Mouse (Mus musculus) right cerebral cortex, postnatal 10 days (tissue): Measurements from ENCODE around the gene Rarg.
A peak's percentile ranks its signal among the peaks of the same experiment; 100 is the strongest.

Source experiments
- DNase-seq, 2 experiments: peaks; one replicate each; pipeline ENCODE4 v3.0.0; 2021; ENCODE audit warnings: low spot score in 2 of 2

Gene Rarg

GRCm38 (mm10) chr15:102257202-102258075 is at the start of gene Rarg:
TSS of gene Rarg (minus strand) at chr15:102257517.
- DNase-seq: no peak

DNA sequence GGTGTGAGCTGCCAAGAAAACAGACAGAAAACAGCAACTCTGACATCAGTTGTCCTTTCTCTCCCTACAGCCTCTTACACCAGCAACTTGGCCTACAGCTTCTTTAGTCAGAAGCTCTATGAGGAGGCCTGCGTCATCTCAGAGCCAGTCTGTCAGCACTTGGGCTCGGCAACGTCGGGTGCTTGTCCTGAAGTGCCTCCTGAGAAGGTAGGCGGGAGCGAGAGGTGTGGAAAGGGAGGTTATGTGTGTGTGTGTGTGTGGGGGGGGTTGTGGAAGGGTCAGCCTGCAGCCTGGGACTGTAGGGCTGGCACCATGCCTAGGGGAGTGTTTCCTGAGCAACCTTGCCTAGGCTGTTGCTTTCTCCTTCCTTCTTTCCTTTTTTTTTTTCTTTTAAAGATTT is 45.2 kb upstream of the Rarg start:
- DNase-seq: no peak

GRCm38 (mm10) chr15:102296368-102297006 is 39.2 kb upstream of the Rarg start:
- no peak for DNase-seq

GRCm38 (mm10) chr15:102295633-102296367 is 38.5 kb upstream of the Rarg start, which contains the start of gene Espl1:
TSS of gene Espl1 (plus strand) at chr15:102296266.
- peak; percentile 96 to 97 for DNase-seq

- DNase-seq: peak in 1 of 2 experiments; percentile 56
Measured at GRCm38 (mm10) chr15:102287395-102287794, 30.1 kb upstream of the Rarg start.

GRCm38 (mm10) chr15:102283648-102284047 is 26.3 kb upstream of the Rarg start:
- no peak for DNase-seq

- no peak for DNase-seq
Measured at GRCm38 (mm10) chr15:102282463-102283292, 25.4 kb upstream of the Rarg start.

DNA sequence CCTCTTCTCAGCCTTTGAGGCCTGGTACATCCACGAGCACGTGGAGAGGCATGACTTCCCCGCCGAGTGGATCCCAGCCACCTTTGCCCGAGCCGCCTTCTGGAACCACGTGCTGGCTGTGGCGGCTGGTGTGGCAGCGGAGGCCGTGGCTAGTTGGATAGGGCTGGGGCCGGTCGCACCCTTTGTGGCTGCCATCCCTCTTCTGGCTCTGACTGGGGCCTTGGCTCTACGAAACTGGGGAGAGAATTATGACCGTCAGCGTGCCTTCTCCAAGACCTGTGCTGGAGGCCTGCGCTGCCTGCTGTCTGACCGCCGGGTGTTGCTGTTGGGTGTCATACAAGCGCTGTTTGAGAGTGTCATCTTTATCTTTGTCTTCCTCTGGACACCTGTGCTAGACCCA is 23.3 kb upstream of the Rarg start:
- no peak for DNase-seq

DNA sequence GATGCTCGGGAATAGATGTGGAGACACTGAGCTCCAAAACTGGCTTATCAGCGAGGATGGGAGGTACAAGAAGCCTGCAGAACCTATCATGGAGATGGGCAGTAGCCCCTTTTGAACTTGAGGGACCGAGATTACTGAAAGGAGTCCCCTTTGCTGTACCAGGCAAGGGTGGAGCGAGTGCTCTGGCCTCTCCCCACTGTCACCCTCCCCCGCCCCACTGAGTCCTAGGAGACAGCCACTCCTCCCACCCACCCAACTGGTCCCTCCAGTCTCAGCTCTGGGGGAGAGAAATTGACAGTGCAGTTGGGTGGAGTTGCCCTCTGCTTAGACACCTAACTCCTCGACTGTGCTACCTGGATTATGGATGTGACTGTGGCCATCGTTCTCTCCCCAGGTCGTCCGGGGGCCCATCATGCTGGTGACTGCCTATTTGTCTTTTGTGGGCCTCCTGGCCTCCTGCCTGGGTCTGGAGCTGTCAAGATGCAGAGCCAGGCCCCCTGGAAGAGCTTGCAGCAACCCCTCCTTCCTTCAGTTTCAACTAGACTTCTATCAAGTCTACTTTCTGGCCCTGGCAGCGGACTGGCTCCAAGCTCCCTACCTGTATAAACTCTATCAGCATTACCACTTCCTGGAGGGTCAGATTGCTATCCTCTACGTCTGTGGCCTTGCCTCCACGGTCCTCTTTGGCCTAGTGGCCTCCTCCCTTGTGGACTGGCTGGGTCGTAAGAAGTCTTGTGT is 22.6 kb upstream of the Rarg start:
- peak in 1 of 2 experiments; percentile 33 for DNase-seq

DNA sequence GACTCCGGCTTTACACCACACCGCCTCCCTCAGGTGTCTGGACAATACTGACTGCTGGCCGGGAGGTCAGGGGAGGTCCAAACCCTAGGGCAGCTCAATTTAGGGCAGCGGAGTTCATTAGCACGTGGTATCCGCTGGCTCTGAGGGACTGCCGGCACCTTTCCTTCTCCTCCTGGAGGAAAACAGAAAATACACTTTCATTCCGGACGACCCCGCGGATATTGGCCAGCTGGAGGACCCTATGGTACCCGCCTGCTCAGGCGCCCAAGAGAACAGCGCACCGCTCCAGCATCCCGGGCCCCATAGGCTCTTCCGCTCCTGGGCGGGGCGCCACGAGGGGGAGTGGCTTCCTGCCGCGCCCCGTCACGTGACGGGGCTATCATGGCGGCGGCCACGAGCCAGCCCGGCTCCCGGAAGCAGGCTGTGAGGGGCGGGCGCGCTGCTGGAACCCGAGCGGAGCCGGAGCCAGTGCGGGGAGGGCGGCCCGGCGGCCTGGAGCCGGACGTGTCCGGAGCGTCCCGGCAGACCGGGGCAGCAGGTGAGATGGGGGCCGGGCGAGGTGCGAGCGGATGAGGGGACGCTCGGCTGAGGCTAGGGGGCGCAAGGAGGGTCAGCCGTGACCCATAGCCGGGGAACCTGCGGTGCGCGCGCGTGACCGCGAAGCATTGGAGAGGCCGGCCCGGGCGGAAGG is 21.9 kb upstream of the Rarg start, which contains the start of gene Mfsd5:
Gene Mfsd5, plus strand, starts transcription at position 363 of the 691 bp plus-strand sequence.
- peak; percentile 90 to 93 for DNase-seq

DNA sequence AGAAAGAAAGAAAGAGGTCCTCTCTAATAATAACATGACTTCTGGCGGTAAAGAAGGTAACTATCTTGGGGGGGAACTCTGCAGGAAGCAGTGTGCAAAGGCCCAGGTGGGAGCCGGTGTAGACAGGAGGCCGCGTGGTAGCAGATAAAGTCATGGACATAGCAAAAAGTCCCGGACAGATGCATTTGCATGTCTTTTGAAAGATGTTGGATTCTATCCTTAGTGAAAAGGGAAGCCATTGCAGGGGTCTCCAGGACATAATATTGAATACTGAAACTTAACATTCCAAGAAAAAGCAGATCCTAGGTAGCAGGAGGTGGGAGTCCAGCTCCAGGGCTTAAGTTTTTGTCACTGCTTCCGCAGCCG is 21.4 kb upstream of the Rarg start:
- DNase-seq: no peak

- no peak for DNase-seq
Measured at GRCm38 (mm10) chr15:102273982-102274716, 16.8 kb upstream of the Rarg start.

DNA sequence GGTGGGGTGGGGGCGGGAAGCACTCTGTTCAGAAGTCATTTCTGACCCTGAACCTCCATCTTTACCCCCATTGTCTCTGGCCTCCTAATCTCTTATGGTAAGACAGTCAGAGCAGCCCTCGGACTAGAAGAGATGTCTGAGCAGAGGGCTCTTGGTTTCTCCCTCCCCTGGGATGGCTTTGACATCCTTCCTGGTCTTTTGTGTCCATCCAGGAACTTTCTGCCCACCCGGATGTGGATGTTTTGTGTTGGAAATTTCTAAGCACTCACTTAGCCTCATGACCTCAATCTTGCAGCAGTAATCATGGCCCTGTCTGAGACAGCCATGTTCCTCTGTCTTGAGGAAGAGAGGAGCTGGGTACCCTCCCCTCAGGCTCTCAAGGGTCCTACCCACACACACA is 14.1 kb upstream of the Rarg start:
- DNase-seq: no peak

GRCm38 (mm10) chr15:102270274-102270960 is 13.1 kb upstream of the Rarg start, which contains the start of gene Gm9918:
TSS of gene Gm9918 (plus strand) at chr15:102270563.
- no peak for DNase-seq

GRCm38 (mm10) chr15:102265548-102265947 is 8.2 kb upstream of the Rarg start:
- DNase-seq: no peak

GRCm38 (mm10) chr15:102263037-102263436 is 5.7 kb upstream of the Rarg start:
- no peak for DNase-seq

GRCm38 (mm10) chr15:102262582-102262981 is 5.3 kb upstream of the Rarg start:
- peak; percentile 64 to 72 for DNase-seq

DNA sequence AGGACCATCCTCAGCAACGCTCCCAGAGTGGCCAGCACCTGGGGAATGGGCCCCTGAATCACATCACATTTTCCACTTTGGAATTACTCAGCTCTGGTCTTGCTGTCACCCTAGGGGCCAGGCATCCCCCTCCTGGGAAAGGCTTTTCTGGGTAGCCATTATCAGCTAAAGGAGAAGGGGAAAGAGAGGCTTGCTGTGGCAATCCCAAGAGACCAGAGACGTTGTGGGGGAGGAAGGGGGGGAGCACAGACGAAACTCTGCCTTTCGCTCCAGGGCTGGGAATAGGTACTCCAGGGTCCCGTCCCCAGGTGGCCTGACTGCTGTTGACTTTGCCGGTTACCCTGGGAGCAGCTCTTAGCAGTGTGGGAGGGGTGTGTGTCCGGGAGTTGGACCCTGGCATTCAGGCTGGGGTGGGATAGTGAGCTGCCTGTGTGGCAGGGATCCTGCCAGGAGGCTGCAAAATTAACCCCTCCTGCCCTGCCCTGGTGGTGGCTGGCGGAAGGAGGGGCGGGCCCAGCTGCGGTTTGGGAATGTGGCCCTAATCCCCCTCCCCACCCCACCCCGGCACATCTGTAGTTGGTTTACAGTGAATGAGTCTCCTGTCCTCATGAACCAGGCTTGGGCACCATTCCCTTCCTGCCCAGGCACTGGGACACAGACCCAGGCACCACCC is 1.4 kb upstream of the Rarg start:
- no peak for DNase-seq
